Mouse (Mus musculus) hindbrain, embryonic 10.5 days (tissue): ENCODE data around the gene Crybg2. TPM values are rescaled to one million over a fixed set of nuclear protein-coding genes. Genes with fewer than 3 reads are reported as not detected.

Experiments used
- DNase-seq: peaks from one replicate; pipeline ENCODE4 v3.0.0-alpha.2; 2017; ENCODE audit warnings: low spot score
- H3K27ac ChIP-seq: fragments of 300-500 bp; sonication (generic); 2 replicates; pipeline ENCODE4 v1.5.1; 2016; ENCODE audit warnings: mild to moderate bottlenecking, moderate library complexity
- H3K27me3 ChIP-seq: fragments of 300-500 bp; sonication (generic); 2 replicates; pipeline ENCODE4 v1.6.1; 2016; ENCODE audit warnings: mild to moderate bottlenecking; ENCODE audit not compliant: poor library complexity, insufficient read depth, severe bottlenecking
- H3K36me3 ChIP-seq: fragments of 300-500 bp; sonication (generic); 2 replicates; pipeline ENCODE4 v1.6.1; 2016; ENCODE audit warnings: mild to moderate bottlenecking, moderate library complexity
- H3K4me1 ChIP-seq: fragments of 300-500 bp; sonication (generic); replicated peaks from 2 replicates; pipeline ENCODE4 v1.6.1; 2016; ENCODE audit warnings: mild to moderate bottlenecking
- H3K4me3 ChIP-seq: fragments of 300-500 bp; sonication (generic); 2 replicates; pipeline ENCODE4 v1.5.1; 2016; ENCODE audit warnings: mild to moderate bottlenecking, moderate library complexity
- H3K9me3 ChIP-seq: fragments of 300-500 bp; sonication (generic); 2 replicates; pipeline ENCODE4 v1.6.1; 2016; ENCODE audit warnings: mild to moderate bottlenecking, moderate library complexity
- WGBS: fragments of 180-500 bp; shearing (Covaris S2); methylation state at CpG from one replicate; pipeline ENCODE4 v1.1.7; 2016; 5-methylcytosine and 5-hydroxymethylcytosine counted together
- polyA plus RNA-seq: library from polyadenylated mRNA; unstranded; fragments of >200 nt; fragmentation: Nextera tagmentation; extraction: Ambion mirVana; gene quantifications from 2 replicates; pipeline ENCODE4 v1.2.1, GENCODE M21; 2016

Crybg2 gene
- polyA plus RNA-seq, 1 experiment from 2014 or later = 1.6 TPM

DNA sequence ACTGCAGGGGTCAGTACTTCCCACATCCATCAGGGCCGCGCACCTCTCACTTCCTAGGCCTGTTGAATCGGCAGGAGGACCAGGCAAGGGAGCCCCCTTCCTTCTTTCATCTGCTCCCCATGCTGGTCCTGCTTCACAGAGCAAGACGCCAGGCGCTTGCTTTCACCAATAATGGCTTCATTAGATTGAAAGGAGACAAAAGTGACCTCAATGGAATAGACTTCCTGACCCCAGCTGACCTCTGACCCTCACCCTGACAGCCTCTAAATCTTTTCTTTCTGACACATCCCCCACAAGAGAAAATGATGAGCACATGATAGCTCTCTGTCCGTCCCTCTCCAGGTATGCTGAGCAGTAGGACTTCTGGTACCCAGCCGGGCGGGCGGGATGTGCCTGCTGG lies 34.8 kb upstream of the Crybg2 start:
- 15% methylated on average over 9 of the region's 9 CpGs for WGBS

DNA sequence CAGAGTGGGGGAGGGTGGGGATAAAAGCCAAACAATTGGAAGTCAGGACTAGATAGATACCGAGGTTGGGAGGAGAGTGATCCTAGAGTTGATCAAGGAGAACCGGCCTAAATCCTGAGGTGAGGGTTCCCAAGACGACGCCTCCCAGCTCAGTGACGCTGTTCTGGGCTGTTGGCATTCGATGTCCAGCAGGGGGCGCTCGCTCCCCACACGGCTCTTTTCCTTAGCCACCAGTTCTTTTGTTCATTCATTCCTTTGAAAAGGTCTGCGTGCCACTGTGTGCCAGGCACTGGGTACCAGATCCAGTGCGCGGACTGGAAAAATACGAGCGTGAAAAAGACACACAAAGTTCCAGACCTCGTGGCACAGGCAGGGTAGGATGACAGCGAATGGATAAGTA lies 24.7 kb upstream of the Crybg2 start:
- H3K4me3 ChIP-seq = no peak overlapping the region
- H3K27ac ChIP-seq = peak overlapping the region; percentile 68
- H3K27me3 ChIP-seq = no peaks in the 10 kb centered on the region
- H3K36me3 ChIP-seq = no peaks in the 10 kb centered on the region
- peak; percentile 83 for DNase-seq
- H3K4me1 ChIP-seq = peaks cover 6% of the 10 kb centered on the region
- peaks cover 3% of the 10 kb centered on the region for H3K9me3 ChIP-seq
- WGBS = 4% methylated on average over 16 of the region's 16 CpGs

More for the DNA sequence above, 34.8 kb upstream of the Crybg2 start:
- DNase-seq = peak; percentile 47
- Histone ChIP-seq H3K27ac (no peak overlapping the region), H3K27me3 (no peaks in the 10 kb centered on the region), H3K36me3 (no peaks in the 10 kb centered on the region), H3K9me3 (peaks cover 9% of the 10 kb centered on the region; the same call in 1 of the 2 replicates), H3K4me3 (no peak overlapping the region), H3K4me1 (peaks cover 20% of the 10 kb centered on the region)

DNA sequence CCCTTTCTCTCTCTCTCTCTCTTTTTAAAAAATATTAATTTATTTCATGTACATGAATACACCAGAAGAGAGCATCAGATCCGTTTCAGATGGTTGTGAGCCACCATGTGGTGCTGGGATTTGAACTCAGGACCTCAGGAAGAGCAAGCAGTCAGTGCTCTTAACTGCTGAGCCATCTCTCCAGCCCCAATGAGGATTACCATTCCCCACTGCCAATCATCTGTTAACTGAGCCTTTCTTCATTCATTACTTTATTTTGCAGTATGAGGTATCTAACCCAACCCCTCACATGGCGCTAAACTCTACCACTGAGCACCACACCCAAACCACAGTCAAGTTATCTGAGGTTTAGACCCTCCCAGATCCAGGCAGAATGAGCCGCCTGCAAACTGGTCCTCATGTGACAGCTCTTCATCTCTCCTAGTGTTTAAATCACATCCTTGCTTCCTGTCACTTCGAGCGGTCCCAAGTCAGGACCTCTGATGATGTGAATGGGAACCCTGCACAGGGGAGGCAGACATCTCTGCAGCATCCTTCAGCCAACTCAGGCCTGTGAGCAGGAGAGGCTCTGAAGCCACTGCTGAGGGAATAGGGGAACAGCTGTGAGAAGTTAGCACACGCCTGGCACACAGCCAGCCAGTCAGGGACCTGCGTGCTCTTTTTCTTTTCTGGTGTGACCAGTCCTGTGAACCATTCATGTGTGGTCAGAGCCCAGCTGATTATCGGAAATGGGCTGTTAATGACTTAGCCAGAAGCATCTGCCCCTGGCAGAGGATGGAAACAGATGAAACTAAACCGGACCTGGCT lies 19.1 kb upstream of the Crybg2 start:
- 74% methylated on average over 9 of the region's 9 CpGs for WGBS
- Histone ChIP-seq H3K9me3 (no peaks in the 10 kb centered on the region), H3K27ac (0 out of 2 replicates have a peak overlapping the region, but pooled peaks have one; percentile 31), H3K4me1 (0 out of 2 replicates have a peak, but pooled peaks cover 5% of the 10 kb centered on the region), H3K4me3 (no peak overlapping the region), H3K27me3 (no peaks in the 10 kb centered on the region), H3K36me3 (no peaks in the 10 kb centered on the region)
- DNase-seq = no peak

DNA sequence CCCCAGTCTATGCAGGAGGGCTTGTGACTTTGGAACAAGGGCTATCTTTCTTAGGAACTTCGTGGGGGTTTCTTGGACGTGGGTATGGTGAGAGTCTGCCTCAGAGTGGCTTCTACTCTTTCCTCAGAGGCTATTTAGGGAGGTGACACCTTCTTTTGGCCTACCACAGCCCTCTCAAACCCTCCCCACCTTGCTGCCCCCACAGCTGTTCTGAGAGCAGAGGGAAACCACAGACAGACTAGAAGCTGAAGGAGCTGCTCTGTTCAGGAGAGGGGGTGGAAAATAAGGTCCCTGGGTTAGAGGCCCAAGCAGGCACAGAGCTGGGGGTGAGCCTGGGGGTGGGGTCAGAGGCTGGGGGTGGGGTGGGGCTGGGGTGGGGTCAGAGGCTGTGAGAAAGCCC lies 17.6 kb upstream of the Crybg2 start:
- H3K36me3 ChIP-seq = no peaks in the 10 kb centered on the region
- no peaks in the 10 kb centered on the region for H3K27me3 ChIP-seq
- H3K4me1 ChIP-seq = 0 out of 2 replicates have a peak, but pooled peaks cover 5% of the 10 kb centered on the region
- H3K27ac ChIP-seq = no peak overlapping the region
- WGBS = 59% methylated on average over 2 of the region's 2 CpGs
- H3K4me3 ChIP-seq = no peak overlapping the region
- no peak for DNase-seq
- H3K9me3 ChIP-seq = no peaks in the 10 kb centered on the region

DNA sequence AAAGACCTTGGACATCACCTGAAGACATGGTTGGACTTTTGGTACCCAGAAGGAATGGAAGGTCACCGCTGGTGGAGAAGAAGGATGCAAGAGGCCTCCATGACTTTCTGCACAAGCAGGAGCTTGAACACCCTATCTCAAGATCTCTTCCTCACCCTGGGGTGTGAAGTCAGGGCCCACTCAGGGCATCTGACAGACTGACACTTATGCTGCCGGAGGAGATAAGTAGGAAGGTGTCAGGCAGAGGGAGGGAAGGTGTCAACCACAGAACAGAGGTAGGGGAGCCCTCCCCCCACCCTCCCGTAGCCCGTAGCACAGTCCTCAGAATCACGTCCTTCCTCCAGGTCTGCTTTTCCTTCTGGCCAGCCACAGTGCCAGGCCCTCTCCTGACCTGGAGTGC lies 13.0 kb upstream of the Crybg2 start:
- no peaks in the 10 kb centered on the region for H3K27me3 ChIP-seq
- H3K9me3 ChIP-seq = no peaks in the 10 kb centered on the region
- no peak for DNase-seq
- H3K4me1 ChIP-seq = peaks cover 9% of the 10 kb centered on the region; the same call in 1 of the 2 replicates
- no peaks in the 10 kb centered on the region for H3K36me3 ChIP-seq
- no peak overlapping the region for H3K4me3 ChIP-seq
- 74% methylated on average over 5 of the region's 5 CpGs for WGBS
- no peak overlapping the region for H3K27ac ChIP-seq

DNA sequence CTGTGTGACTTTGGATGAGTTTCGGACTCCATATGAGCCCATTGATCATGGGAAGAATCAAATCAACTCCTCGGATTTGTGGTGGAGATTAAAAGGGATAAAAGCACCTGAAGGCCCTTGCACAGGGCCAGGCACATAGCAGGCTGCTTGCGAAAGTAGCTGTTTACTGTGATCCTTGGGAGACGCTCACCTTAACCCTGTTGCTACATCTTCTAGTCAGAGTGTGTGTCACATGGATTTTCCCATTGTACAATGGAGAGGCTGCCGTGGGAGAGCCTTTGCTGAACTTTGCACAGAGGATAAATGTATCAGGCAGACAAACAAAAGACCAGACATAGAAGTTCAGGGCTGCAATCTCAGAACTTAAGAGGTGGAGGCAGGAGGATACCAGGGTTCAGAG lies 8.7 kb upstream of the Crybg2 start:
- Histone ChIP-seq H3K4me3 (no peak overlapping the region), H3K36me3 (no peaks in the 10 kb centered on the region), H3K27me3 (no peaks in the 10 kb centered on the region), H3K9me3 (no peaks in the 10 kb centered on the region), H3K4me1 (peaks cover 12% of the 10 kb centered on the region; the same call in 1 of the 2 replicates), H3K27ac (no peak overlapping the region)
- DNase-seq = no peak
- 88% methylated on average over 5 of the region's 5 CpGs for WGBS

DNA sequence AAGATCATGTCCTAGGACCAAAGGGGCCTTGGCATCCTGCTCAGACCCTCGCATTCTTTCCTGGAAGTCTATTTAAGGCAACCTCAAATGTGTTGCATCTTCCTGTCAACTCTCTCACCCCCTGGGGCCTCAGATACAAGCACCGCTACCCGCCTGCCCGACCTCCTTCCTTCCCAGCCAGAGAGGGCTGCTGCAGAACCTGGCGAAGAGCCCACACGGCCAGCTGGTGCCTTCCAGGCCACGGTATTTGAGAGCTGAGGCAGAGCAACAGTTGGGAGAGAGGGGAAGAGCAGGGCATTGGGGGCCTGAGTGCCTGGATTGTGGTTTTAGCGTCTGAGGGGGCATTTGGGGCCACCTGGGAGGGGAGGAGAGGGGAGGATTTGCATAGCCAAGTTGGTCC lies 8.1 kb upstream of the Crybg2 start:
- Histone ChIP-seq H3K4me1 (peaks cover 12% of the 10 kb centered on the region; the same call in 1 of the 2 replicates), H3K27ac (no peak overlapping the region), H3K9me3 (no peaks in the 10 kb centered on the region), H3K27me3 (no peaks in the 10 kb centered on the region), H3K4me3 (no peak overlapping the region), H3K36me3 (no peaks in the 10 kb centered on the region)
- WGBS = 40% methylated on average over 8 of the region's 8 CpGs
- no peak for DNase-seq

DNA sequence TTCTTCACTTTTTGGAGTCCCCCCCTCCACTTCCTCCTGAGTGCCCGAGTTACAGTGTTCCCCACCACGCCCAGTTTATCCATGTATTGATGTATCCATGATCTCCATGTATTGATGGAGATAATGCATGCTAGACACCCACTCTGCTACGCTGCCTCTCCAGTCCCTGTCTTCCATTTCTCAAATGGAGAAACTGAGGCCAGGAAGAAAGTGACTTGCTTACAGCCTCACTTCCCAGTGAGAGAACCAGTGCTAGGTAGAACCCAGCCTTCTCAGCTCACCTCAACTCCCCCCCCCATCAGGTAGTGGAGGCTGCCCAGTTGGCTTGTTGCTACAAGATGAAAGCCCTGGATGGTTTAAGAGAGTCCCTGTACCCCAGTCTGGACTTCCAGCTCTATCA lies 7.1 kb upstream of the Crybg2 start, which contains the start of gene Zfp683:
Gene Zfp683, plus strand, starts transcription at position 301 of the 400 bp plus-strand sequence.
- 0 out of 2 replicates have a peak, but pooled peaks cover 1% of the 10 kb centered on the region for H3K27me3 ChIP-seq
- no peaks in the 10 kb centered on the region for H3K36me3 ChIP-seq
- no peak for DNase-seq
- no peak within 1 kb of the TSS for H3K4me3 ChIP-seq
- H3K9me3 ChIP-seq = no peaks in the 10 kb centered on the region
- 83% methylated on average over 3 of the region's 3 CpGs for whole genome bisulfite sequencing
- no peak within 1 kb of the TSS for H3K27ac ChIP-seq
- H3K4me1 ChIP-seq = peaks cover 20% of the 10 kb centered on the region

DNA sequence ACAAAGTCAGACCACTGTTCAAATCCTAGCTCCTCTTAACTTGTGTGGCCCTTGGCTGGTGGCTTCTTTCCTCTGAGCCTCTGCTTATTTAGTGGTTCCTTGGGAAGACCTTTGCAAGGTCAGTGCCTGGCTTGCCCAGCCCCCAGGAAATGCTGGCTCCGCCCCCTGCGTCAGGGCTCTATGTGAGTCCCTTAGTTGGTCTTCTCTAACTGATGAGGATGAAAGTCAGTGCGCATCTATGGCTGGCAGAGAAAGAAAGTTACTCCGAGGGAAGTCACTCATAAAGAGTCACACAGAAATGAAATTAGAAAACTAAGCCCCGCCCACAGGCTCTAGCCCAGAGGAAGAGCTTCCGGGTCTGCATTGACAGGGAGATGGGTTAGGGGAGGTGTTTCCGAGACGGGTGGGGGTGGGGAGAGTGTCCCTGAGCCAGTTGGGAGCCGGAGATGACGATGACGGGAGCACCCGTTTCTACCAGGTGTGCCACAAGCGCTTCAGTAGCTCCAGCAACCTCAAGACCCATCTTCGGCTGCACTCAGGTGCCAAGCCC lies 2.4 kb upstream of the Crybg2 start:
- peak overlapping the region; percentile 56; the same call in 1 of the 2 replicates for H3K27ac ChIP-seq
- H3K36me3 ChIP-seq = no peaks in the 10 kb centered on the region
- 30% methylated on average over 14 of the region's 14 CpGs for WGBS
- H3K4me1 ChIP-seq = peaks cover 25% of the 10 kb centered on the region
- H3K27me3 ChIP-seq = peaks cover 37% of the 10 kb centered on the region
- DNase-seq = no peak
- H3K9me3 ChIP-seq = no peaks in the 10 kb centered on the region
- H3K4me3 ChIP-seq = peak overlapping the region; percentile 22

DNA sequence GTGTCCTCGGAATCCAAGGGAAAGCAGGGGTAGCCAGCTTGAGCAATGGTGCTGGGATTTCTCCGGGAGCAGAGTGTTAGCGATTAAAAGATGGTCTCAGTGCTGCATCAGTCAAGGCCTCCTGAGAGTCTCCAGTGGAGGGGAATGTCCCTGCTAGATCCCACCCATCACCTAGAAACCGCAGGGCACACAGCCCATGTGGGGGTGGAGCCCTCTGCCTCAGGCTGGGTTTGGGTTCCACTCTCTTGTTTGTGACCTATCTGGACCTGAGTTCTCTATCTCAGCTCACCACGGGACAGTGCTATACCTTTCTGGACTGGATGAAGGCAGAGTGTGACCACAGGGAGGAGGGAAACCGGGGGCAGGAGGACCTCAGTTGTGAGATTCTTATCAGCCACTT lies 1.7 kb upstream of the Crybg2 start:
- Histone ChIP-seq H3K4me1 (peaks cover 25% of the 10 kb centered on the region), H3K36me3 (no peaks in the 10 kb centered on the region), H3K27me3 (peaks cover 40% of the 10 kb centered on the region), H3K4me3 (no peak overlapping the region), H3K9me3 (no peaks in the 10 kb centered on the region), H3K27ac (no peak overlapping the region)
- 82% methylated on average over 6 of the region's 6 CpGs for whole genome bisulfite sequencing
- DNase-seq = no peak

DNA sequence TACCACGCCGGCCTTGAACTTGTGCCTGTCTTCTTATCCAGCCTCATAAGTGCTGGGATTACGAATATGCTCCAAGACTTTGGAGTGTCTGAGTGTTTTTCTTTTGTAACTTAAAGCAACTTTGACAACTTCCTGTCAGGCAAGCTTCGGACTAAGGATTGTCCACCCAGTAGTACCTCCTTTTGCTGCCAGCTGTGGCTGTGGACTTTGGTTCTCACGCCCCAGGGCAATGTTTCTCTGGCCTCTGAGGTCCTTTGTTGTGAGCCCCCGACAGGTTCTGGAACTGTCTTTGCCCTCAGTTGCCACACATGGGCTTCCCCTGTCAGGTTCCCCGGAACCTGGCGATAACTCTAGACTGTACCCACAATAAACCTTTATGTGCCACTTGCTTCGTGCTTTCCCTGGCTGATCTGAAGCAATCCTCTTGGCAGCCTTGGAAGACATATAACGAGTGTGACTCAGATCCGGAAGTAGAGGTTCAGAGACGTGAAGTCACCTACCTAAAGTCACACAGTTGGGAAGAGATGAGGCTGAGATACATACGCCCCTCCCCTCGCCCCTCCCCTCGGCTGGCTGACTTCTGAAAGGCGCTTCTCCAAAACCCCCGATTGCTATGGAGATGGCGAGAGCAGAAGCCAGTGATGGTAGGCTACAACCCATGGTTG lies 683 bp downstream of the Crybg2 start:
- WGBS = 61% methylated on average over 18 of the region's 18 CpGs
- Histone ChIP-seq H3K4me1 (peaks cover 33% of the 10 kb centered on the region), H3K27ac (no peak overlapping the region), H3K36me3 (no peaks in the 10 kb centered on the region), H3K4me3 (no peak overlapping the region), H3K9me3 (no peaks in the 10 kb centered on the region), H3K27me3 (peaks cover 59% of the 10 kb centered on the region)
- no peak for DNase-seq

DNA sequence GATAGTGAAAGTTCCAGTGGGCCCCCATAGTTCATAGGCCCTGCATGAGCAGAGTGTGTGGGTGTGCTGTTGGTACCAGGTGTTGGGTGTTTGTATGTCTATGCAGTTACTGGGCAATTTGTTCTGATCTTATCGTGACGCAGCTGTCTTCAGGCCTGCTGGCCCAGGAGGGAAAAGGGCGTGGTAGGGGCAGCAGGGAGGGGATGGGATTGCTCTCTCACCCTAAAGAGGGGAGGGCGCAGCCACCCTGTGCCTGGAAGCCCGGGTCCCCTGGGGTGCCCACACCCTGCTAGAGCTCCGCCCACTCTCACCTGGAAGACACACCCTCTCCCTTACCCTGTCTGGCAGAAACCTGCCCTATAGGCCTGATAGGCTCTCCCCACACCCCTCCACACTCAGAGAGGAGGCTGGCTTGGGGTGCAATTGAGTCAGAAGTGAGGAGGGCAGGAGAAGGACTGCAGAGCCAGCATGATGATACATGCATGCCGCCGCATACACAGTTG lies 1.4 kb downstream of the Crybg2 start:
- Histone ChIP-seq H3K4me1 (peaks cover 33% of the 10 kb centered on the region), H3K27me3 (peaks cover 66% of the 10 kb centered on the region), H3K9me3 (no peaks in the 10 kb centered on the region), H3K4me3 (no peak overlapping the region), H3K36me3 (no peaks in the 10 kb centered on the region), H3K27ac (no peak overlapping the region)
- no peak for DNase-seq
- WGBS = 54% methylated on average over 8 of the region's 8 CpGs

DNA sequence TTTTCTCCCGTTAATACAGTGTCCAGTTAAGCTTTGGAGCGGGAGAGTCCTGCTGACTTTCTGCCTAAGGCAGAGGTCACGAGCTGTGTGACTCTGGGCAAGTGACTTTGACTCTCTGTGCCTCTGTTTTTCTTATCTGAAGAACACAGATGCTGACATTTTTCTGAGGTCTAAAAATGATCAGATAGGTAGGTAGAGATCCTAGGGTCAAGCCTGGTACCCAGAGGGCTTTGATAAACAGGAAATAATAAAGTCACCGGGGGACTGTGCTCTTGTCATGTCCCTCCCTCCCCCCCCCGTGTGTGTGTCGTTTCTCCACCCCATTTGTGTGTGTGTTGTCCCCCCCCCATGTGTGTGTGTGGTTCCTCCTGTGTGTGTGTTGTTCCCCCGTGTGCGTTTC lies 1.9 kb downstream of the Crybg2 start:
- Histone ChIP-seq H3K36me3 (no peaks in the 10 kb centered on the region), H3K4me3 (no peak overlapping the region), H3K27me3 (peaks cover 70% of the 10 kb centered on the region), H3K9me3 (no peaks in the 10 kb centered on the region), H3K4me1 (peaks cover 33% of the 10 kb centered on the region), H3K27ac (no peak overlapping the region)
- no peak for DNase-seq
- WGBS = 78% methylated on average over 8 of the region's 8 CpGs
